Mouse (Mus musculus): ENCODE results near the gene Adam29. TPM values are rescaled to one million over a fixed set of nuclear protein-coding genes. Genes with fewer than 3 reads are reported as not detected.
A peak's percentile ranks its signal among the peaks of the same experiment; 100 is the strongest.

Gene Adam29
- total RNA-seq (2014; rRNA removed) = not detected in 2 replicates
- not detected in 2 replicates for polyA plus RNA-seq (2015; fragmentation: Nextera tagmentation; extraction: Ambion mirVana)

DNA sequence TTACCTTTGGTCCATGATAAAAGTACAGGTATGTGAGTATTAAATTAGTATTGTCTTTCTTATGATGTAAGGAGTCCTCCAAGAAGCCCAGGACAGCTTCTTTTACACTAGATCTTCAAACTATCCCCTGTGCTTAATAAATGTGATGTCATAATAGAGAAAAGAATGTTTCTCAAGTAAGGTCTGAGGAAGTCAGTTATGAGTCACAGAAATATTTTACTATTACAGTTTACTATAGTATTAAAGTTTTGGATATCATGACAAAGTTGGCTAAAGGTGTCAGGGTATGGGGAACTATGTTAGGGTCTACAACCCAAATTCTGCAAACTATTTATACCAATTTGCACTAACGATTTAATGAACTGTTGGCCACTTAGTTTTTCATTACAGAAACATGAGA is at the start of gene Adam29:
Adam29 (minus strand) TSS at position 101 of the 400 bp plus-strand sequence.
- ATAC-seq (no peak), DNase-seq (no peak)
- Histone ChIP-seq H3K9me3 (ENCODE audit: low read length) (no peaks in the 10 kb centered on the region), H3K27me3 (ENCODE audit: insufficient read depth, low read length) (no peaks in the 10 kb centered on the region), H3K9ac (no peak within 1 kb of the TSS), H3K4me2 (ENCODE audit: low read depth) (no peak within 1 kb of the TSS), H3K4me1 (ENCODE audit: insufficient read depth) (no peaks in the 10 kb centered on the region), H3K27ac (ENCODE audit: low read depth, low read length) (no peak within 1 kb of the TSS), H3K4me3 (ENCODE audit: low read depth, low read length) (no peak within 1 kb of the TSS), H3K36me3 (ENCODE audit: insufficient read depth) (no peaks in the 10 kb centered on the region)
- WGBS = 83% methylated on average over 1 of the region's 1 CpGs
- no peak for TF ChIP-seq CTCF (IDR thresholded peaks at IDR 0.05; ENCODE audit: low read depth)

DNA sequence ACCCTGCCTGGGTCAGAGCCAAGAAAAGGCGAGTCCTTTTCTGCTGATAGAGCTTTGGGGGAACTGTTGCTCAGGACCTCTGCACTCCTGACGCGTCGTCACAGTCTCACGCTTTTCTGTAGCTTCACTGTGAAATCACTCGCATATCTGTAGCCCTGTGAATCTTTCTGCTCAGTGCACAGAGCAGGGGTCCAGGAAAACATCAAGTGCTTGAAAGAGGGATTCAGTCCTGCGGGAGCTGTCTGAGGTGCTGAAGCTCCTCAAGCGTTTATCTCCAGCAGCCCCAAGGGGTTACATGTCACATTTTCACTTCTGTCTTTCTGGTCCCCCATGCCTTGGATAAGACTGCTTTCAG is 33.8 kb upstream of the Adam29 start:
- no peak for DNase-seq
- under 1% methylated on average over 8 of the region's 8 CpGs for WGBS
- peak overlapping the region; percentile 33; the same call in 1 of the 2 replicates for H3K9ac ChIP-seq
- H3K36me3 ChIP-seq (ENCODE audit: insufficient read depth) = no peaks in the 10 kb centered on the region
- H3K9me3 ChIP-seq (ENCODE audit: low read length) = no peaks in the 10 kb centered on the region
- H3K27me3 ChIP-seq (ENCODE audit: insufficient read depth, low read length) = no peaks in the 10 kb centered on the region
- no peak overlapping the region for H3K27ac ChIP-seq (ENCODE audit: low read depth, low read length)
- no peak for TF ChIP-seq CTCF (IDR thresholded peaks at IDR 0.05; ENCODE audit: low read depth)
- H3K4me1 ChIP-seq (ENCODE audit: insufficient read depth) = no peaks in the 10 kb centered on the region
- H3K4me2 ChIP-seq (ENCODE audit: low read depth) = peak overlapping the region; percentile 75
- H3K4me3 ChIP-seq (ENCODE audit: low read depth, low read length) = peak overlapping the region; percentile 44
- peak; percentile 86 for ATAC-seq

DNA sequence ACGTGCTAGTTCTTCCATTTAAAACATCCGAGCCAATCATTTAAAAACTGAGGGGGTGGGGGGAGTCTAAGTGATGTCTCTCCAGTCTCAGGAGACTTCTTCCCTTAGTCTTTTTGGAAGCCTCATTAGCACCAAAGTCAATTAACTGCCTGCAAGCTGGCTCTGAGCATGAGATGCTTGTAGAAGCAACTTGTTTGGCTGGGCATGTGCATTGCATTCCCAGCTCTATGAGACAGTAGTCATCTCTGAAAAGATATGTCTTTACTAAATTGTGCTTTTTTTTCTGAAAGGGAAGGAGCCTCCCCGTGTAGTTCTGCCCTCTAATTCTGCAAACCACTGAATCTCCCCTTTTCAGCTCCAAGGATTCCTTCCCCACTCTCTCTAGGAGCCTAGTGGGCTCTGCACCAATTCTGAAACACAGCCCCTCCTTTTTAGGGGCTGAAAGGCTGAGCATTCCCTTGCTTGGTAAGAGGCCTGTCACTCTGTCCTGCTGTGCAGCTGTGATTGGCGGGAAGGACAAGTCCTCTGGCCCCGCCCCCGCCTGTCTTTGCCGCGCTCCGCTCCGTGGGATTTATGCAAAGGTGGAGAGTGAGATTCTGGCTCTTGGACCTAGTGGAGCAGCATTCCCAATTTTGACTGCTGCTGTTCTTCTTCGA is 33.2 kb upstream of the Adam29 start, which contains the start of gene Glra3:
Glra3 (plus strand) TSS at position 591 of the 656 bp plus-strand sequence.
- Histone ChIP-seq H3K36me3 (ENCODE audit: insufficient read depth) (no peaks in the 10 kb centered on the region), H3K4me3 (ENCODE audit: low read depth, low read length) (peak within 1 kb of the TSS; percentile 44), H3K4me2 (ENCODE audit: low read depth) (peak within 1 kb of the TSS; percentile 75), H3K4me1 (ENCODE audit: insufficient read depth) (no peaks in the 10 kb centered on the region), H3K9ac (peak within 1 kb of the TSS; percentile 33; the same call in 1 of the 2 replicates), H3K9me3 (ENCODE audit: low read length) (no peaks in the 10 kb centered on the region), H3K27me3 (ENCODE audit: insufficient read depth, low read length) (no peaks in the 10 kb centered on the region), H3K27ac (ENCODE audit: low read depth, low read length) (no peak within 1 kb of the TSS)
- ATAC-seq = peak; percentile 96
- TF ChIP-seq CTCF (IDR thresholded peaks at IDR 0.05; ENCODE audit: low read depth) = no peak
- peak; percentile 70 for DNase-seq
- 5% methylated on average over 11 of the region's 11 CpGs for WGBS

Other genes with a start within 250 kb of the Adam29 start
- gene Glra3, start 33.5 kb upstream of the Adam29 start, total RNA-seq (2014; rRNA removed) = 5.7 and 8.5 TPM in 2 replicates
- 0.68 and 1.2 TPM in 2 replicates for gene Glra3, start 33.5 kb upstream of the Adam29 start, polyA plus RNA-seq (2015; fragmentation: Nextera tagmentation; extraction: Ambion mirVana)

All from forebrain, postnatal 0 days (tissue).